ENCODE assay signal across 8 mouse cellular contexts in the genomic region with DNA sequence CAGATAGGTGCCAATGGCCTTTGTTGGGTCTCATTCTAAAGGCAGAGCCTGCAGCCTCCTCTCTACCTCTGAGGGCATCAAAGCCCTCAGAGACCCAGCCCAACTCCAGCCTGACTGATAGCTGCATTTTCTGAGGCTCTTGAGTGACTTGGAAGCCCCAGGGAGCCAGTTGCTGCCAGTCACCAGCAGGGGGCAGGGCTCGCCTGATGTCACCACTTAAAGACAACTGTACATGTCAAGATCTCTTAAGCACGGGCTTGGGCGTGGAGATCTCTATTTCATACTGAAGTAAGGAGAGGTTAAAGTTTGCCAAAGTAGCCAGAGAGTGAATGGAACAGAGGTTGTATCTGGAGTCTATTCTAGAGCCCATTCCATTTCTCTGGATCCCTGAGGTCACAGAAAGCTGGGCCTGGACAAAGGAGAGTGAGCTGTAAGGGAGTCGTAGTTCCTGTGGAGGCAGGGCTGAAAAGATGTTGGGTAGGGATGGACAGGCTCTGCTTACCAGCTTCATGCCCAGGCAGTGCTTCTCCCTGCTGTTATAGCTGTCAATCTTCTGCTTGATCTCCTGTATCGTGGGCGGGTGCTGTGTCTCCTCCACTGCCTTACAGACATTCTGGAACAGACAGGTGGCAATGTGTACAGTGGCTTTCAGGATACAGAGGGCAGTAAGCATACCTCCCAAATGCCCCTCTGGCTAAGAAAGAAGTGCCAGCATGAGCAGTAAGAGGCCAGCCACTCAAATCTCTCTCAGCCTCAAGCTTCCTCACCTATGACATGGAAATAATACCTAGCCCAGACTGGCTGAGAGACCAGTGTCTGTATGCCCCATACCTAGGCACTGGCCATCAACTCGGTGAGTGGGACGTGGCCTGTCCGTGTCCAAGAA. TPM values are rescaled to one million over a fixed set of nuclear protein-coding genes. Genes with fewer than 3 reads are reported as not detected.
DNase-seq lines count a peak whose midpoint lies in the region; ATAC-seq and TF ChIP-seq lines count a peak whose summit lies in the region.

No protein-coding gene starts in this region.

- no peak overlapping the region for H3K4me2 ChIP-seq in limb, embryonic 14.5 days (replicated peaks; ENCODE audit: low read depth, low read length, severe bottlenecking)

- WGBS in limb, embryonic 14.5 days, result 62% methylated on average over 9 of the region's 9 CpGs

- DNase-seq in 3T3-L1 (ENCODE audit: low read depth, low spot score), result peak; percentile 88
- DNase-seq in adrenal gland, adult 2 months, result peak; percentile 84
- DNase-seq in embryo, embryonic 10.5 days (ENCODE audit: low spot score), result peak; percentile 81
- peak; percentile 59 for DNase-seq in gastrocnemius, postnatal 25 days
- DNase-seq in kidney, adult 9 months, result peak; percentile 86
- DNase-seq in limb, embryonic 14.5 days (ENCODE audit: low spot score), result peak; percentile 79
- DNase-seq in spleen, postnatal 36 days (ENCODE audit: low spot score in 2 of 2), result peak; percentile 75 to 79

- H3K4me3 ChIP-seq in limb, embryonic 14.5 days (replicated peaks; ENCODE audit: low read length), result no peak overlapping the region

- ATAC-seq in limb, embryonic 14.5 days (ENCODE audit: low FRiP score, low read depth), result peak; percentile 47; the same call in 1 of the 2 replicates
- ATAC-seq in monocyte, adult 5-6 weeks (replicated peaks; ENCODE audit: insufficient number of reproducible peaks, low FRiP score, low TSS enrichment, poor library complexity, severe bottlenecking), result peak; percentile 48; the same call in 1 of the 2 replicates

- peaks cover 22% of the 10 kb centered on the region for H3K36me3 ChIP-seq in limb, embryonic 14.5 days (ENCODE audit: control insufficient read depth, insufficient read depth, low read length)

- no peak overlapping the region for H3K27ac ChIP-seq in limb, embryonic 14.5 days (replicated peaks; ENCODE audit: low read depth, low read length)

- H3K27me3 ChIP-seq in limb, embryonic 14.5 days (ENCODE audit: control insufficient read depth, insufficient read depth, low read length), result no peaks in the 10 kb centered on the region

- TF ChIP-seq POLR2A in limb, embryonic 14.5 days (IDR thresholded peaks at IDR 0.05; ENCODE audit: borderline replicate concordance, extremely low read depth, insufficient read depth, insufficient read length), result no peak

- 0 out of 2 replicates have a peak, but pooled peaks cover 7% of the 10 kb centered on the region for H3K4me1 ChIP-seq in limb, embryonic 14.5 days (ENCODE audit: control insufficient read depth, insufficient read depth, low read length)

- H3K9me3 ChIP-seq in limb, embryonic 14.5 days (ENCODE audit: control insufficient read depth, low read length), result no peaks in the 10 kb centered on the region

- H3K9ac ChIP-seq in limb, embryonic 14.5 days (ENCODE audit: low read depth, low read length, severe bottlenecking), result no peak overlapping the region

RNA-seq across cellular contexts. Expression of a gene that starts 28.9 kb away (rescaled TPM):
- total RNA-seq in adrenal gland, adult 2 months (2021), result 10 to 100 TPM; 40.0 to 41.8 TPM
- polyA plus RNA-seq in adrenal gland, adult 2 months (2012; rRNA removed), result 27.5 and 29.7 TPM in 2 replicates
- 10 to 100 TPM; 25.8 to 30.0 TPM for total RNA-seq in gastrocnemius, postnatal 25 days (2021)
- polyA plus RNA-seq in limb, embryonic 14.5 days (2012; rRNA removed), result 59.8 and 60.7 TPM in 2 replicates
- polyA plus RNA-seq in limb, embryonic 14.5 days (2014; fragmentation: Nextera tagmentation; extraction: Ambion mirVana), result 61.9 and 64.8 TPM in 2 replicates
- 4.0 to 11.8 TPM (median 9.0 TPM) in 3 replicates for total RNA-seq in monocyte, adult 5-6 weeks (2017)

RNA-seq across cellular contexts. Expression of a gene that starts 43.7 kb away (rescaled TPM):
- 1 to 10 TPM; 5.6 to 7.3 TPM for total RNA-seq in adrenal gland, adult 2 months (2021)
- polyA plus RNA-seq in adrenal gland, adult 2 months (2012; rRNA removed), result 2.3 and 3.2 TPM in 2 replicates
- total RNA-seq in gastrocnemius, postnatal 25 days (2021), result not detected
- 1.6 and 1.7 TPM in 2 replicates for polyA plus RNA-seq in limb, embryonic 14.5 days (2012; rRNA removed)
- polyA plus RNA-seq in limb, embryonic 14.5 days (2014; fragmentation: Nextera tagmentation; extraction: Ambion mirVana), result 2.3 and 2.7 TPM in 2 replicates
- total RNA-seq in monocyte, adult 5-6 weeks (2017), result 0.67 to 5.1 TPM (median 0.68 TPM) in 3 replicates
